Mouse (Mus musculus) liver, adult (tissue): Measurements from ENCODE around the gene Pitx1.

Experiments used
- GATA4 ChIP-seq: IDR thresholded peaks from 2 replicates; pipeline ENCODE4 v1.6.1; 2014; ENCODE audit warnings: mild to moderate bottlenecking, low read length; ENCODE audit not compliant: insufficient replicate concordance

Gene Pitx1

DNA sequence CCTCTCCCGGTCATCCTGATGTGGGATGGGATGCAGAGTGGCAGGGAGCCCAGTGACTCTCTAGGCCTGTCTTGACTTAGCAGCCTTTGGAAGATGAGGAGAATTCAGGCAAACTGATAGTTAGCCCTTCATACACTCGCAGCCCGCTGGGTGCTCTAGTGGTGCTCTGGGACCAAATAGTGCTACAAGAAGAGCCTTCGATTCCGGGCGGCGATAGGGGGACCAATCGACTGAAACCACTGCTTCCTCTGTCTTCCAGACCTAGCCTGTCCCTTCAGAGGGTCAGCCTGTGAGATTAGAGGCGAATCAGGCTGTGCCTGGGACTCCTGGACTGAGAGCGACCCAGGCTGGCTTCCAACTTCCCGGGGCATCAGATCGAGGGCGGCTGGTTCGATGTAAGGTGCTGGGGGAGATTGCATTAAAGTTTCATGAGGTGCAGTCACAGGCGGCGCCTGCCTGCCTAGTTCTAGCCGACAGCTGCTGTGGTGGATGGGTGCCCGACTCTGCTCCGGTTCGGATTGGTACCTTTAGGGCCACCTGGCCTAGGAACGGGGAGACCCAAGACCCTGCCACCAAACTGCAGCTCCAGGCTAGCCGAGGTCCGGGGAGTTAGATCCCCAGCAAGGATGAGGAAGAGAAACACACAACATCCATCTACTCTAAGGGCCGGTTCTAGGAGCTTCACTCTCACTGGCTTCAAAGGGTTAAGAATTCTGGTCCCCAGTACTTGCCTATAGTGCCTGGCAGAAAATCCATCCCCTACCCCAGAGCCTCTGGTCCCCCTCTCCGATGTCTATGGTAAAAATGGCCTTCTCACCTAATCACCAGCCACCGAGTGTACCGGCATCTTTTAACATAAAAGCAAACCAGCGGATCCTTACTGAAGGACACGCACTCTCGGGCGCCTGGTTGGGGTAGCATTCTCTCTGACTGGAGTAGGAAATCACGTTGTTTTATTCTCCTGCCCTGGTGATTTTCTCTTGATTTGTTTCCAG is 1.1 kb upstream of the Pitx1 start:
- TF ChIP-seq GATA4: no peak

DNA sequence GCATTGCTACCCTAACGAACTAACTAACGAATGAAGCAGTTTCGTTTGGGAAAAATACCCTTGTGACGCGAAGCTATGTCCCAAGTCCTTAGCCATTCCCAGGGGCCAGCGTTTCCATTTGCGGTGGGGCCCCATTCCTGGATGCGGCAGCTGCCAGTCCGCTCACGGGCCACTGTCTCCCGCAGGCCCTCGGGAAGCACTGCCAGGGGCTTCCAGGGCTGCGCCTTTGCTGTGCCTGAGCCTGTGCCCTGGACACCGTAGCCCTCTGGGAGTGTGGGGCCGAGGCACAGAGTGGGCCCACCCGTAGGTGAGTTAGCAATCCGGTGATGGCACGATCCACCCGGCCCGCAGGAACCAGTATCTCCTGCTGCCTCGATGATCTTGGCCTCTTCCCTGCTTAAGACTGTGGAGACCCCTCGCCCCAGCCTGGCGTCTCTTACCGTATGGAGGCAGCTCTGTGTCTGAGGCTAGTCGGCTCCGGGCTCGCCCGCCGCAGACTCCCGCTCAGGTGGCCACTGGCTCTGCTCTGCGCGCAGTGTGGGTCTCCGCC is 369 bp downstream of the Pitx1 start:
- no peak for TF ChIP-seq GATA4

DNA sequence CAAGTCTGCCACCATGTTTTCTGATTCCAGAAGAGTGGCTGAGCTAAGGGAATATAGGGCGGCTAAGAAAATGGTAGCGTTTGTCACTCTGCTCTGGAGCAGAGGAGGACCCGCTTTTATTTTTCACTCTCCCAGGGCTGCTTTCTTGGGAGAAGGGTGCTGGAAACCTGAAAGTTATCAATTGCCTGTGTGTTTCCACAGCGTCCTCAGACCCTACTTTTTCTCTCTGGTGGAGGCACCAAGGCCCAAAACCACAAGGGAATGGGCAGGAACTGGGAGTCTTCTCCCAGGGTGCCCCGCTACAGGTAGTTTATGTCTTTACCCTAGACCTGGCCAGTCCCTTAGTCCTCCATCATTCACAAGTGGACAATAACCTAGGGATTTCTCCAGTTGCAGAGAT is 1.3 kb downstream of the Pitx1 start:
- TF ChIP-seq GATA4: no peak

DNA sequence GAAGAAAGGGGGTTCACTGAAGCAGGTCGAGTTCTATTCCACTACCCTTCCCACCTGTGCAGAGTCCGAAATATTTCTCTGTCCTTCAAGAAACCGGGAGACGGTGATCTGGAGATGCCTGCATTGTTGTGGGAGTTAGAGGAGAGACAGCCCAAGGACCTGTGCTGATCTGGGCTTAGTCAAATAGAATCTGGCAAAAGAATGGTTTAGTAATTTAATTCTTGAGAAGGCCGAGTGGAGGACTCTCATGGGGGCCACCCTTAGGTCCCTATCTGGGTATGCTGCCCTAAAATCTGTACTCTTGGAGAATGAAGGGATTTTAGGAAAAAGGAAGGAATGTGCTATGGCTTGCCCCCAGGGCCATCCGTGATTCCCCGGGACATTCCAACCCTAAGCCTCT is 2.1 kb downstream of the Pitx1 start:
- no peak for TF ChIP-seq GATA4

DNA sequence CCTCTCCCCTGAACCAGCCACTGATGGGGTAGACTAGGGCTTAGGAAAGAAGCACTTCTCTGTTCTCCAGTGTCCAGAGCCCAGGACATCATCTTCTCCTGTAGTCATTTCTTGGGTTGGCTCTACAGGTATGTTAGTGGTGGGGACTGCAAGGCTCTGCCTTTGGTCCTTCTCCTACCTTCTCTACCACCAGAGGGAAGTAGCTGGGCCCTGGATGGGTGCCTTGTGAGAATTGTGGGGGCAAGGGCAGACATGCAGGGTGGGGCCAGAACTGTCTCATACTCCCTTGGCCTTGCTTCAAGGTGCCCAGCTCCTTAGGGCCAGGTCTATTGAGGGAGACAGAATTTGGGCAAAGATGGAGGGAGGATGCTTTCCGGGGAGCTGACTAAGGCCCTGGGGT is 3.4 kb downstream of the Pitx1 start:
- TF ChIP-seq GATA4: no peak

DNA sequence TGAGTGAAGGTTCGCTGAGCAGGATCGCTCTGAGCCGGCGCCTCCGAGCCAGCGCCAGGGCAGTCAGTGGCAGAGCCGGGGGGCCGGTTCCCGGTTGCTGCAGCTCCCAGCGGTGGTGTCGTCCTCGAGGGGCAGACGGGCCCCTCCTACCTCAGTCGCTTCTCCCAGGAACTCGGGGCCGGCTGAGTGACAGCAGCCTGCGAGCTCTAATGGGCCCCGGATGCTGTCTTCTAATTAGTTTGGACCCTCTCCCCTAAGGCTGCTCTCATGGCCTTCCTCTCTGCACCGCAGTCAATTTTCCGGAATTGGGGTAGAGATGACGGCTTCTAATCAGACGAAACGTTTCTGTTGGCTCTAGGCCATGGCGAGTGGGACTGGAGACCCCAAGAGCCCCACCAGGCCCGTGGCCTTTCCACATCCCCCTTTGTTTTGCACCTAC is 4.3 kb downstream of the Pitx1 start:
- no peak for TF ChIP-seq GATA4

DNA sequence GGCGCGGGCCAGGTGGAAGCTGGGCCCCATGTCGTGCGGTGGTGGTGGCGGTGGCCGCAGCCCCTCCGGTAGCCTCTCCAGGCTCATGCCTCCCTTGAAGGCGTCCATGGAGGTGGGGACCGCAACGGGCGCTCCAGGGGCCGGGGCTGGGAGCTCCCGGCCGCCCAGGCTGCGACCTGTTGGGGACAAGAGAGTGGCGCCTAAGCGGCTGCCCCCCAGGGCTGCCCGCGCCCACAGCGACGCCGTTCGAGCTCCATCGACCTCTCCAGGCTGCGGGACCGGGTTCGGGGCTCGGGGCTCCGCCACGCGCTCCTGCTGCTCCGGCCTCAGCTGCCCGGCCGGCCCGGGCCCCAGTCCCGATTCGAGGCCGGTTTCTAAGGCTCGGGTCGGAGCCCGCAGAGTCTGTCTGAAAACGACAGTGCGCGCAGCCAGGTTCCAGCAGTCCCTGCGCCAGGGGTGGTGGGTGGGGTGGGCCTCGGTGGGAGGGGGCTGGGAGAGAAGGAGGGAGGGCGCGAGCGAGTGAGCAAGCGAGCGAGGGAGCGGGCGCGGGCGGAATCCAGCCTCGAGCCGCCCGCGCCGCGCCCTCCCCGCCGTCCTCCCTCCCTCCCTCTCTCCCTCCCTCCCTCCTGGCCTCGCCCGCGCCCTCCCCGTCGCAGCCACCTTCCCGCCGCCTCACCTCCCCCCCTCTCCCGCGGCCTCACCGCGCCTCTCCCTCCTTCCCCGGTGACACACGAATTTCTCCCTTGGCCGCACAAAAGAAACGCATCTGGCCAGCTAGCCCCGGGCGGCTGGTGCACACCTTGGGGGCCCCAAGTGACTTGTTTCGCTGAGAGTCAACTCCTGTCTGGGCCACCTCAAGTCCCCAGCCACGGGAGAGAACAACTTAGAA is 4.9 kb downstream of the Pitx1 start:
- no peak for TF ChIP-seq GATA4

DNA sequence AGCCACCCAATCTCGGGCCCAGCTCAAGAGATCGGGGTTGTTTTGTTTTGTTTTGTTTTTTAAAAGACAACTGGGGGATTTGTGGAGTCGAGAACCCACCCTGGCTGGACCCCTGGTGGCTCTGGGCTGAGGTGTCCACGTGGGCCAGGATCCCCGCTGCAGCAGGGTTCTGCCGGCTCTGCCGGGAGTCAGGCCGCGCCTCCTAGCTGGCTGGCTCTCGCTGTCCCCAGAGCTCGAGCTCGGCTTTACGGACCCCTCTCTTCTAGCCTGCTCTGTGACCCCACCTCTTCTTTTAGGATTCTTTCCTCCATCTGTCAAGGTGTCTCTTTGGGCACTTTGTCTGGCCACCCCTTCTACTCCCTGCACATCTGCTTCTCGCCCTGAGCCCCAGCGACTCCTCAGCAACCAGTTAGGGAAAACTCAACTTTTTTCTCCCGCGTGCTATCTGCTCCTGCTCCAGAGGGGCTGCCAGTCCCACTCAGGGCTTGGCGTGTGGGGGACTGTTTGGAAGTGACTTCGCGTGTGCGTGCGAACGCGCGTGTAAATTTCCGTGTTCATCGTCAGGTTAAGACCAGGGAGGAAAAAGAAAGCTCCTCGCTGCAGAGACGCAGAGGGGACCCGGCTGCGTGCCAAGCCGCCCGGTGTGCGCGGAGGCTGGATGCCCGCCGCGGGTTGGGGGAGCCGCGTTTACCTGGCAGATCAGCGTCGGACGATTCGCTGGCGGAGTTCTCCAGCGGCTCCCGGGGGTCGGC is 5.7 kb downstream of the Pitx1 start:
- TF ChIP-seq GATA4: no peak

DNA sequence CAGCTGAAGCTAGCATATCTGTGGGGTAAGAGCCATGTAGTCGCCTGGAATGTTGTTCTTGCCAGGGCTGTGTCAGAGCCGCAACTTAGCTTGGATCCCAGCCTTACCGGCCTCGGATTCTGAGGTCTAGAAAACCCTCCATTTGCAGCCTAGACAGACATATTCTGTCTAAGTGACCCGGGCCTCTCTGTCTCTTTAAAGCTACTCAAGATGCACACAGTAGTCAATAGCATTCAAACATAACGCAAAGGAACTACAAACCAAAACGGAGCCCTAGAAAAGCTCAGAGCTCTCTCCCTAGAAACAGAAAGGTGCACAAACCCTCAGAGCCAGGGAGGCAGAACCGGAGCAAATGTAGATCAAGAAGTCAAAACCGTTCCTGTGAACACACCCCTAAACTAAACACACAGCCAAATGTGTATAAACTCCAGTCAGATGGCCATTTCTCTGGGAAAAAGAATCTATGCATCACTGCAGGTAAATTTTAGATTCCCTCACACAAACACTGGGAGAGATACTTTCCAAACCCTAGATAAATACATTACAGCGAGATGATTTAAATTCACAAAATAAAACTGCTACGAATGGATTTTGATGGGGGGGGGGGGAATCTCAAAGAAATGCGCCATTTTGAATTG is 6.9 kb downstream of the Pitx1 start:
- TF ChIP-seq GATA4: no peak

DNA sequence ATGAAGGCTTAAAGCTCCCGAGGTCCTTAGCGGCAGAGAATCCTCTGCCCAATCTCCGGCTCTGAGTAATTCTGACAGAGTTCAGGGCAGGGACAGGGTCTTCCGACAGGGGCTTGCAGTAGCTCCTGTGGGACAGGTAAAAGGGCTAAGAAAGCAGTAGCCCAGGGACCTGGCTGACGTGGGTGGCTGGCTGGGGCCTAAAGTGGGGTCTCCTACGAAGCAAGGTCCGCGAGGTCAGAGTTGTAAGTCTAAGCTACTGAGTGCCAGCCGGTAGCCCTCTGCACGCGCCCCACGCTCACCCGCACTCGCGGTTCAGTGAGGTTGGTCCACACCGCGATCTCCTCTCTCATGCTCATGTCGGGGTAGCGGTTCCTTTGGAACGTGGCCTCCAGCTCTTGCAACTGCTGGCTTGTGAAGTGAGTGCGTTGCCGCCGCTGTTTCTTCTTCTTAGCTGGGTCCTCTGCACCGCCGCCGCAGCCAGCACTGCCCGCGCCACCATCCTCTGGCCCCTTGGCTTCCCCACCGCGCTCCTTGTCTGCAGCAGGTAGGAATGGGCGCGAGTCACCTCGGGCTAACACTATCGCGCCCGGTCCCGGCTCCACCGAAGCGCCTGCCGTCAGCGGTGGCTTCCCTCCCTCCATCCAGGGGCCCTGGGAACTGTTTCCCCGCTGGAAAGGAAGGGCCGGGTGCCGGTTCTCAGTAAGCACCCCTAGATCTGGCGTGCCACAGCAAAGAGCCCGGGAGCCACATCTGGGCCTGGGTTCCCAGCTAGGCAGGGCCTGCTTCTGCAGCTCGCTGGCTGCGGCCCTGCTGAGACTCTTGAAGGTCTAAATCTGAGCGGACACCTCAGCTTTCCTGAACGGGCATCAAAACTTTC is 7.6 kb downstream of the Pitx1 start:
- TF ChIP-seq GATA4: no peak

DNA sequence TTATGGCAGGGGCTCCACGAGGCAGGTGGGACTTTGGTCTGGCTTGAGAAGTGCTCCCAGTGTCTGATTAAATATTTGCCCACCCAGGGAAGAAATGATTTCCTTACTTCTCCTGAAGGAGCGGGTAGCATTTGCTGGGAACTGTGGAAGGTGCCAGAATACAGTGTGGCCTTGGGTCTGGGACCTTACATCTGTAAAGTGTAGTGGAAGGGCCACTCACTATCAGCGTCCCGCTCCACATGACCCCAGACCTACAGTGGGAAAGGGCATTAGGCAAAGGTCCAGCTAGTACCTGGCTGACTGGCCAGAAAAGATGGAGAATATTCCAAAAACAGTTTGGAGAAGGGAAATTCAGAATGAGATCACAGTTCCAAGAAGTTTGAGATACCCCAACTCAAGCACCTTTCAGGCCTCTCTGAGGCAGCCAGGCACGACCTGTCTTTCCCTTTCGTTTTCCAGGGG is 8.3 kb downstream of the Pitx1 start:
- TF ChIP-seq GATA4: no peak

DNA sequence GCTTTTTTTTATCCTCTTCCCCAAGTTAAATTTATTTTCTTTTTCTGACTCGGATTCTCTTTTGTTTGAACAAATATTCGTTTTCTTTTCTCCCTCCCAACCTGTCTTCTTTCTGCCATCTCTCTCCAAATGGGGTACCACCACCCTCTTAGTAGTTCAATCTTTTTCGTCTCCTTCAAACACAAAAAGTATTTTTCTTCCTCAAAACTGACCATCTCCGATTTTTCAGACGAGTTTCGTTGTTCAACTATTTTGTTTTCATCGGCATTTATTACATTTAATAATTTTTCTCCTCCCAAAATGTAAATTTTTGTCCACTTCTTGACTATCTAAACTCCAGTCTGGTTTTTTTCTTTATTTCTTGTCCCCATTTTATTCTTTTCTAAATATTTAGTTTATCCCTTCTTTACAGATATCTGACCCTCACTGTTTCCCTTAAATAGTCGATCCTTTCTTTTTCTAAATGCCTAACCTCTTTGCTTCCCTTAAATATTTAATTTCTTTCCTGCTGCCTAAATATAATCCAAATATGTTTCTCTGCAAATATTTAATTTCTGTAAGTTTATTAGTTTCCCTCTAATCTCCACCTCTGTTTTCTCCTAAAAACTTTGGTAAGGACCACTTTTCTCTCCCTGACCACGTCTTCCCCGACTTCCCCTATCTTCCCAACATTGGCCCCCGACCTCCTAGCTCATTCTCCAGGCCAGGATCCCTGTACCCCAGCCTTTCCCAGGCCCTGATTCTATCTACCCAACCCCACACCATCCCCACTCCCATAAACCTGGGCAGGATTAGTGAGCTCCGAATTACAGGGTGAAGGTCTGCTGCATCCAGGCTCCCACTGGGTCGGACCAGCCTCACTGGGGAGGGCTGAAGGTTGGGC is 9.0 kb downstream of the Pitx1 start:
- no peak for TF ChIP-seq GATA4
